ENCODE assay signal across 9 mouse cellular contexts in genomic region chr6:38160102-38160501, GRCm38 (mm10). TPM values are rescaled to one million over a fixed set of nuclear protein-coding genes. Genes with fewer than 3 reads are reported as not detected.
DNase-seq lines count a peak whose midpoint lies in the region; ATAC-seq and TF ChIP-seq lines count a peak whose summit lies in the region.
"Had no signal": no experiment of that assay in that cellular context is flagged by ENCODE, and none has a peak within 500 bp of the region (broad histone marks: within the 10 kb centered on the region; RNA-seq: fewer than 3 reads in every experiment).

No protein-coding gene starts in this region.

- WGBS in kidney, embryonic 16.5 days = 3% methylated on average over 3 of the region's 3 CpGs
- 7% methylated on average over 3 of the region's 3 CpGs for WGBS in limb, embryonic 14.5 days
- 11% methylated on average over 3 of the region's 3 CpGs for WGBS in stomach, embryonic 15.5 days

- ATAC-seq in kidney, embryonic 16.5 days (ENCODE audit: low FRiP score, low TSS enrichment) = peak; percentile 73; the same call in 1 of the 2 replicates
- peak; percentile 75 for ATAC-seq in limb, embryonic 14.5 days (ENCODE audit: low FRiP score, low read depth)
- peak; percentile 39; the same call in 1 of the 2 replicates for ATAC-seq in stomach, embryonic 15.5 days (ENCODE audit: insufficient read depth, low FRiP score, low read depth)

- peak overlapping the region; percentile 72 for H3K27ac ChIP-seq in kidney, embryonic 16.5 days (ENCODE audit: low read length)
- H3K27ac ChIP-seq in limb, embryonic 14.5 days (replicated peaks; ENCODE audit: low read depth, low read length) = no peak overlapping the region; the same call in 1 of the 2 replicates
- 0 out of 2 replicates have a peak overlapping the region, but pooled peaks have one; percentile 27 for H3K27ac ChIP-seq in stomach, embryonic 15.5 days
- H3K27ac ChIP-seq: embryonic facial prominence, embryonic 15.5 days had no signal

- H3K4me2 ChIP-seq in kidney, embryonic 16.5 days (replicated peaks; ENCODE audit: low read depth, low read length) = no peak overlapping the region
- no peak overlapping the region for H3K4me2 ChIP-seq in limb, embryonic 14.5 days (replicated peaks; ENCODE audit: low read depth, low read length, severe bottlenecking)
- H3K4me2 ChIP-seq in stomach, embryonic 15.5 days = no peak overlapping the region
- H3K4me2 ChIP-seq: embryonic facial prominence, embryonic 15.5 days had no signal

- no peak overlapping the region for H3K9ac ChIP-seq in kidney, embryonic 16.5 days (replicated peaks; ENCODE audit: low read length)
- H3K9ac ChIP-seq in limb, embryonic 14.5 days (ENCODE audit: low read depth, low read length, severe bottlenecking) = no peak overlapping the region
- H3K9ac ChIP-seq in stomach, embryonic 15.5 days = no peak overlapping the region
- H3K9ac ChIP-seq: embryonic facial prominence, embryonic 15.5 days had no signal

- no peak for TF ChIP-seq POLR2A in limb, embryonic 14.5 days (IDR thresholded peaks at IDR 0.05; ENCODE audit: borderline replicate concordance, extremely low read depth, insufficient read depth, insufficient read length)

- no peaks in the 10 kb centered on the region for H3K9me3 ChIP-seq in kidney, embryonic 16.5 days (ENCODE audit: low read length)
- no peaks in the 10 kb centered on the region for H3K9me3 ChIP-seq in limb, embryonic 14.5 days (ENCODE audit: control insufficient read depth, low read length)
- H3K9me3 ChIP-seq in stomach, embryonic 15.5 days = no peaks in the 10 kb centered on the region
- H3K9me3 ChIP-seq: embryonic facial prominence, embryonic 15.5 days had no signal

- H3K36me3 ChIP-seq in kidney, embryonic 16.5 days (ENCODE audit: insufficient read depth, low read length) = peaks cover 4% of the 10 kb centered on the region
- peaks cover 24% of the 10 kb centered on the region for H3K36me3 ChIP-seq in limb, embryonic 14.5 days (ENCODE audit: control insufficient read depth, insufficient read depth, low read length)
- H3K36me3 ChIP-seq in stomach, embryonic 15.5 days = no peaks in the 10 kb centered on the region

- H3K4me3 ChIP-seq in kidney, embryonic 16.5 days (ENCODE audit: low read length) = no peak overlapping the region
- H3K4me3 ChIP-seq in limb, embryonic 14.5 days (replicated peaks; ENCODE audit: low read length) = no peak overlapping the region
- H3K4me3 ChIP-seq in stomach, embryonic 15.5 days (replicated peaks) = no peak overlapping the region
- H3K4me3 ChIP-seq: embryonic facial prominence, embryonic 15.5 days had no signal

- peak; percentile 77 to 80 for DNase-seq in B cell, adult 2 months
- DNase-seq in adrenal gland, adult 8-10 months = peak; percentile 60
- DNase-seq in embryo, embryonic 9.5 days (ENCODE audit: extremely low spot score) = peak; percentile 83
- peak; percentile 92 for DNase-seq in heart, adult 8-10 months (ENCODE audit: low spot score)
- DNase-seq in limb, embryonic 14.5 days (ENCODE audit: low spot score) = peak; percentile 95
- peak; percentile 35 to 59 for DNase-seq in natural killer cell, adult 2 months (ENCODE audit: low spot score in 2 of 2)

- H3K27me3 ChIP-seq in kidney, embryonic 16.5 days (ENCODE audit: insufficient read depth, low read length) = no peaks in the 10 kb centered on the region
- no peaks in the 10 kb centered on the region for H3K27me3 ChIP-seq in limb, embryonic 14.5 days (ENCODE audit: control insufficient read depth, insufficient read depth, low read length)
- no peaks in the 10 kb centered on the region for H3K27me3 ChIP-seq in stomach, embryonic 15.5 days (replicated peaks)
- H3K27me3 ChIP-seq: embryonic facial prominence, embryonic 15.5 days had no signal

- H3K4me1 ChIP-seq in kidney, embryonic 16.5 days (ENCODE audit: insufficient read depth, low read length) = peaks cover 3% of the 10 kb centered on the region; the same call in 1 of the 2 replicates
- peaks cover 13% of the 10 kb centered on the region for H3K4me1 ChIP-seq in limb, embryonic 14.5 days (ENCODE audit: control insufficient read depth, insufficient read depth, low read length)
- H3K4me1 ChIP-seq in stomach, embryonic 15.5 days = no peaks in the 10 kb centered on the region

RNA-seq across cellular contexts. Expression of gene Atp6v0a4, which starts 35.7 kb away (rescaled TPM):
- 1 to 10 TPM in 3 of 4 experiments, under 1 TPM in 1; 0.80 to 3.0 (median 2.3) TPM for total RNA-seq in adrenal gland, adult 8-10 months (2022)
- total RNA-seq in heart, adult 8-10 months (2022) = 1 to 10 TPM; 2.0 to 3.9 (median 2.2) TPM
- 21.8 and 28.9 TPM in 2 replicates for polyA plus RNA-seq in kidney, embryonic 16.5 days (2015; fragmentation: Nextera tagmentation; extraction: Ambion mirVana)
- polyA plus RNA-seq in limb, embryonic 14.5 days (2012; rRNA removed) = 1.9 and 2.2 TPM in 2 replicates
- 1.4 and 1.8 TPM in 2 replicates for polyA plus RNA-seq in limb, embryonic 14.5 days (2014; fragmentation: Nextera tagmentation; extraction: Ambion mirVana)
- polyA plus RNA-seq in stomach, embryonic 15.5 days (2015; fragmentation: Nextera tagmentation; extraction: Ambion mirVana) = 7.3 and 7.8 TPM in 2 replicates

RNA-seq across cellular contexts. Expression of gene Tmem213, which starts 51.0 kb away (rescaled TPM):
- total RNA-seq in adrenal gland, adult 8-10 months (2022) = not detected
- total RNA-seq in heart, adult 8-10 months (2022) = not detected
- 69.8 and 72.7 TPM in 2 replicates for polyA plus RNA-seq in kidney, embryonic 16.5 days (2015; fragmentation: Nextera tagmentation; extraction: Ambion mirVana)
- 0.70 and 0.73 TPM in 2 replicates for polyA plus RNA-seq in limb, embryonic 14.5 days (2012; rRNA removed)
- polyA plus RNA-seq in limb, embryonic 14.5 days (2014; fragmentation: Nextera tagmentation; extraction: Ambion mirVana) = 0.80 and 1.1 TPM in 2 replicates
- 1.4 and 1.8 TPM in 2 replicates for polyA plus RNA-seq in stomach, embryonic 15.5 days (2015; fragmentation: Nextera tagmentation; extraction: Ambion mirVana)

Comparison
In these comparisons a context has a peak if more than half of its experiments do, and no peak if none do; other contexts are left out.
1. RNA of gene Tmem213, which starts 51.0 kb away (polyA plus RNA-seq): 69.8 to 72.7 TPM in kidney, embryonic 16.5 days; 1.4 to 1.8 TPM in stomach, embryonic 15.5 days and 0.70 to 1.1 TPM in limb, embryonic 14.5 days; every median in the first group is over 10 times any median in the second.
2. Peak in every context shown above with its lines, with median percentiles within 50 percentile points of each other: DNase-seq and ATAC-seq.